Mouse (Mus musculus): Measurements from ENCODE around the gene Scube1.

The Scube1 gene

DNA sequence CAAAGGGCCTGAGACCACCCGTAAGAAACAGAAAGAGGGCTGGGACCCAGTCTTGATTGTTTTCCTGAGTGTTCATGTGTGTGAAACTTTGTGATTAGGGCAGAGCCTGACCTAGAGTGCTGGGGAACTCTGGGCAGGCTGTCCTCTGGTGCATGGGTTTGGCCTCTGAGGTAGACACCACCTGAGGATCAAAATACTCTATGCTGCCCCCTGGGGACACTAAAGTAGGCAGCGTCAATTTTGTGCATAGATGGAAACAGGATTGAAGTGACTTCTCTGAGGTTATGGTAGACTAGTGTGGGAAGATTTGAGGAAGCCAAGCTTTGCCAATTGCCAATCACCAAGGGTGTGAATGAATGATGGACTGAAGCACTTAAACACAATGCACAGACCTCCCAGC lies 154.2 kb downstream of the Scube1 start:
- no peak for ATAC-seq (ENCODE audit: insufficient number of reproducible peaks, low FRiP score, low TSS enrichment)

DNA sequence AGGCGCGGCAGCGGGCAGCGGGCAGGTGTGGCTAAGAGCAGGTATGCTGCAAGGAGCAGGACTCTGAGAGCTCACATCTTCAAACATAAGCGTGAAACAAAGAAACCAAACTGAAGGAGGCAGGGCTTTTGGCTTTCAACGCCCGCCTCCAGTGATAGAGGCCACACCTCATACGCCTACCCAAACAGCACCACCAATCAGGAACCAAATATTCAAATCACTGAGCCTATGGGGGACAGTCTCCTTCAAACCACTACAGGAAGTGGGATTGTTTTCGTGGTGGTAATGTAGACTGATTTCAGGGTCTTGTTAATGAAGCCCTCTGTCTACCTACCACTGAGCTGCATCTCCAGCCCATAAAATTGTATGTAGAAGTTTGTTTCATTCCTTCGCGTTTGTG lies 155.1 kb downstream of the Scube1 start:
- no peak for ATAC-seq (ENCODE audit: insufficient number of reproducible peaks, low FRiP score, low TSS enrichment)

DNA sequence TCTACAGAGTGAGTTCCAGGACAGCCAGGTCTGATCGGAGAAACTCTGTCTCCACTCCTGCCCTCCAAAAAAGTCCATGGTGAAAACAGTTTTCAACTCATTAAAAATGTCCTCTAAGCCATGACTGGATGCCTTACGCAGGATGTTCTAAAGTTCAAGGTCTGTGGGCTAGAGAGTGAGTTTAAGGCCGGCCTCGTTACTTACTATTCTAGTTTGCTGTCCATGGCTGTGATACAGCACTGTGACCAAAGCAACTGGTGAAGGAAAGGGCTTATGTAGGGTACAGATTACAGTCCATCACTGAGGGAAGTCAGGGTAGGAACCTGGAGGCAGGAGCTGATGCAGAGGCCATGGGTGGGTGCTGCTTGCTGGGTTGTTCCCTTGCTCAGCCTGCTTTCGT lies 156.3 kb downstream of the Scube1 start:
- ATAC-seq (ENCODE audit: insufficient number of reproducible peaks, low FRiP score, low TSS enrichment), result no peak

DNA sequence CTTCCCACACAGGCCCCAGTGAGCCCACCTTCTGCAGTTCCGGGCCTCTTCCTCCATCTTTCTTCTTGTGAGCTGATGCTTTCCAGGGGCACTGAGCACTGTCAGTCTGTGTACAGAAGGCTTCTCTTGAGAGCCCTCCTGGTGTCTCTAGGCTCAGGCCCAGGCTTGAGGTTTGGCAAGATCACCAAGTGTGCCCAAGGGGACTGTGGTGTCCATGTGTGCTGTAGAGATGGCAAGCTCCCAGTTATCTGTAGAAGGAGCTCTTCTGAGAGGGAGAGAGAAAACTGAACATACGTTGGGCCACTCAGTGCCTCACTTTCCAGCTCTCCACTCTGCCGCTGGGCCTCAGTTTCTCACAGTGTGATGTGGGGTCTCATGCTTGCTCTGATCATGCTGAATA lies 157.1 kb downstream of the Scube1 start:
- no peak for ATAC-seq (ENCODE audit: insufficient number of reproducible peaks, low FRiP score, low TSS enrichment)

DNA sequence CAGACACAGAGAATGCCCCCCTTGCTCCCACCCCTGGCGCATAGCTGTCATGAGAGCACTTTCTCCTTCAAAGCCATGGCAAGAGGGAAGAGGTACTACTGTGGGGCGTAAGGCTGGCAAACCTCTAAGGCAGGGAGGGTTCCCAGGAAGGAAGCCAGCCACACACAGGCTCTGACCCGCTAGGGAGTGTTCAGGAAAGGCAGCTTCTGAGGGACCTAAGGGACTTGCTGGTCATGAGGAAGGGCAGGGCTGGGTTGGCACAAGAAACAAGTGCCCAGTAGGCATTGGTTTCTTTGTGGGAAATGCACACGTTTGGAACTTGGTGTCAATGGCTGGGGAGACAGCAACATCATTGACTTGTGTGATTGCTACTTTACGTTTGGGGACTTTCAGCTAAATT lies 158.8 kb downstream of the Scube1 start:
- ATAC-seq (ENCODE audit: insufficient number of reproducible peaks, low FRiP score, low TSS enrichment), result no peak

DNA sequence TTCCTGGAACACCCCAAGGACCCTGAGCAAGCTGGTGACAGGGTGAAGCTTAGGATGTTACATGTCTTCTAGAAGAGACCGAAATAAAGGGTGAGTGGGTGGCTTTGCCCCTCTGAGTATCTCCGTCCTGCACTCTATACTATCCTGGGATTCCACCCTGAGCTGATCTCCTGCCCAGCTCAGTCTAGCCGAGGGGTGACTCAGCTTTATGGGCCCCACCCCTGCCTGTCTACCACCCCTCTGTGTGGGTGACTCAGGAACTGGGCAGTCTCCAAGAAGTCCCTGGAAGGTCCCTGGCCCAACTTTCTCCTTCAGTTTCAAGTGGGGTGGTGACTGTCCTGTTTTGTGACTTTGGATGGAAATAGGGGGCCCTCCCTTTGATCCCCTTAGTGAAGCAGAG lies 159.4 kb downstream of the Scube1 start:
- no peak for ATAC-seq (ENCODE audit: insufficient number of reproducible peaks, low FRiP score, low TSS enrichment)

DNA sequence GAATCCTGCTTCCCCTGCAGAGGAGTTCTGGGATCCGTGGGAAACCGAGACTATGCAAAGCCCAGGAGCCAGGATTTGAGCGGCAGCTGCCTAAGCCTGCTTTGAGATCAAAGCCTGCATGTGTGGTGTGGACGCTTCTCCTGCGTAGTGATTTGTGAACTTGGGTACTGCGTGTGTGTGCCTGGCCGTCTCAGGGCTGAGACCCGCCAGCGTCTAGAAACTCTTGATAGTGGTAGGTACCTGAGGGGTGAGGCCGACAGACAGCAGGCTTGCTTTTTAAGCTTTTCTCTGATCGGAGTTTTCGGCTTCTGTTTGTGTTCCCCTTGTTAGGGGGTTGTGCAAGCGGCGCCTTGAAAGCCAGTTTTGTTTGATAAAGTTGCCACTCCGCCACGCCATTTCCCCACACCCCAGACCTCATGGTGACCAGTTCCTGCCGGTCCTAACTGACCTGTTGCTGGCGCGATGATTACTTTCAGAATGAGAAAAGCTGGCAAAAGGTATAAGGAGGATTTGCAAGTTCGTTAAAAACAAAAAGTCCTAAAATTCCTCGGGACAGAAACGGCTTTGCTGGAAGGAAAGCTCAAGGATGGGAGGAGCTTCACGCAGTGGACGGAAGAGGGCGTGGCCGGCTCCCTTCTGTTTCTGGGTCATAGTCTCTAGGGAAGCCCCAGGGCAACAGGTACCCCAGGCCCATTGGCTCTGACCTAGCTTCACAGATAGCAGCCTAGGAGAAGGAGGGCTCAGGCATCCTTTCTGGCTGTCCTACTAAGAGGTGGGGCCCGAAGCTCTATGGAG lies 160.8 kb downstream of the Scube1 start:
- no peak for ATAC-seq (ENCODE audit: insufficient number of reproducible peaks, low FRiP score, low TSS enrichment)

DNA sequence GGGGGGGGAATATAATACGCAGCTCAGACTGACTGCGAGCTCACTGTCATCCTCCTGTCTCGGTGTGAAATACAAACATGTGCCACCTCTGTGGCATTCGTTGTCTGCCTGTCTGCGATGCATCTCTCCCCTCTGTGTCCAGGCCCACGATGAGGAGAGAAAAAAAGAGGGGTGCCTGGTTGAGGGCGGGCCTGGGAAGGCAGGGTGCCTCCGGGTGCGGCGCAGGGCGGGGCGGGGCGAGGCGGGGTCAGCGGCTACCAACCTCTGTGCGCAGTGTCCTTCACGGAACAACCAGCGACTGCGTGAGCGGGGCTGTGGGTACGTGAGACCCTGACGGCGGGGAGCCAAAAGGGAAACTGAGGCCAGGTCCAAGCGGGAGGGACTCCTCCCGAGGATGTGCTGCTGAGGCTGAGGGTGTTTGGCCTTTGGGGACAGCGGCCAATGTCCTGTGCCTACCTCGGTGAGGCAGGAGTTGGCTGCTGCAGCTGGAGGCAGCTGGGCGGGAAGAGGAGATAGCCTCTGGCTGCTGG lies 161.4 kb downstream of the Scube1 start, which contains the start of the genes Tspo and Mcat:
TSS of gene Tspo (plus strand) at position 266 of the 530 bp plus-strand sequence.
TSS of gene Mcat (minus strand) at position 461 of the 530 bp plus-strand sequence.
- ATAC-seq (ENCODE audit: insufficient number of reproducible peaks, low FRiP score, low TSS enrichment), result no peak

DNA sequence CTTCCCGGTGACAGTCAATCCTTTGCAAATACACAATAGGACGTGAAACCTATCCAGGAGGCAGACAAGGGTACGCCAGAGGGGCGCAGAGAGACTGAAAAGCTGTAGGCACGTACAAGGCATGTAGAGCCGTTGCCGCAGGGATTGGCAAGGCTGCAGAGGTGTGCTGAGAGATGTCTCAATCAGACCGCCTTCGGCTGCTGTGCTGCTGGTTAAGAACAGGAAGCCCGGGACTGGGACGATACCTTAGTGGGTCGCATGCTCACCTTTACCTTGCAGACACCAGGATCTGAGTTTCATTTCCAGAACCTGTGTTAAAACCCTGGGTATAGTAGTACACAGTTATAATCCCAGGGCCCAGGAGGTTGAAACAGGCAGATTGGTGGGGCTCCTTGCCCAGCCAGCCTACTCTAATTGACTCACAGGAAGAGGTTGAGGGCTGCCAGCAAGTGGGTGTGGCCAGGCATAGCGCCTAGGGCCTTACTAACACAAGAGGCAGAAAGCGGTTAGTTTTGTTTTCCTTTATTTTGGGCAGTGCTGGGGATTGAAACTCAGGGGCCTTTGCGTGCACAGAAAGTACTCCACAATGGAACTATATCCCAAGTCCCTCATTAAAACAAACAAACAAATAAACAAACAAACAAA lies 162.1 kb downstream of the Scube1 start:
- ATAC-seq (ENCODE audit: insufficient number of reproducible peaks, low FRiP score, low TSS enrichment), result no peak

DNA sequence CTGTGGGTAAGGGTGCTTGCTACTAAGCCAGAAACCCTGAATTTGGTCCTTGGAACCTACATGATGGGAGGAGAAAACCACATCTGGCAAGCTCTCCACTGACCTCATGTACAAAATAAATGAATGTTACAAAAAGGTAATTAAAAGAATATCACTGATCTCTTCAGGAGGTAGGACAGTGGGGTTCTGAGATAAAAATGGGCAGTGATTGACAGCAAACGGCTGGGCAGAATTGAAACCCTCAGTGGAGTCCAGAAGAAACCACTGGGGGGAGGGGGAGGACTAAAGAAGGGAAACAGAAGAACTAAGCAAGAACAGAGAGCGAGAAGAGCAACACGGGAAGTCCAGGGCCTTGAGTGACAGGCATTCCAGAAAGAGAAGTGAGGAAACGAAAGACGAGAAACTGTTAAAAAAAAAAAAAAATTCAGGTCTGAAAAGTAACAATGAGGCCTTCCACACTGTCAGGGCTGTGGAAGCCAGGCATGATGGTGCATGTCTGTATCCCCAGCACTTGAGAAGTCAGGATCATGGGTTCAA lies 163.8 kb downstream of the Scube1 start:
- ATAC-seq (ENCODE audit: insufficient number of reproducible peaks, low FRiP score, low TSS enrichment), result no peak

DNA sequence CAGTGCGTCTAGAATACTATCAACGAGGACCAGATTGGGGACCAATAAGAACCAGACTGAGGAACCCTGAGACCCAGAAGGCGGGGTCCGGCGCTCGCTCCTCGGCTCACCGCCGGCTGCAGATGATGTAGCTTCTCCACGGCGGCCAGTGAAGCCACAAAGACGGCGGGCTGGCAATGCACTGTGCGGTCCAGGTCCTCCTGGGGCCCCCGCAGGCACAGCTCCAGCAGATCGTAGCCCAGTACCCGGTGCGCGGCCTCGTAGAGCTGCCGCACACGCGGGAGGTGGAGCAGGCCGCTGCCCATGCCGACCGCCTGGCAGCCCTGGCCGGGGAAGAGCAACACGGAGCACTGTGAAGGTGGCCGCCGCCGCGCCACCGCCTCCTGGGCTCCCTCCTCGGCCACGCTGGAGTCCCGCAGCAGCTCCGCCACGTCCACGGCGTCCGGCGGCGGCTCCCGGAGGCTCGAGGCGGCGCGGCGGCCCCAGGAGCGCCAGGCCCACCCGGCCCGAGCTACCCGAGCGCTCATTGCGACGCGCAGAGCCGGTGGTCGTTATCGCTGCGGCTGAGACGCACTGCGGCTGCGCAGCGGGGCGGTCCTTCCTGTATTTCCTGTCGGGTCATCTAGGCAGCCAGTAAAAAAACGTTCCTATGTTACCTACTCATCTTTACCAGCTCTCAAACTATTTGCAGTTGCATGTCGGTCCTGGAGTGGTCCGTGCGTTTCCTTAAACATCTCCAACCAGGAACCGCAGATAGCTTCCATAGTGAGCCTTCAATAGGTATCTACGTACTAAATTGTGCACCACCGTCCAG lies 169.5 kb downstream of the Scube1 start:
- ATAC-seq (ENCODE audit: insufficient number of reproducible peaks, low FRiP score, low TSS enrichment), result peak; percentile 83
